In the genomic region with DNA sequence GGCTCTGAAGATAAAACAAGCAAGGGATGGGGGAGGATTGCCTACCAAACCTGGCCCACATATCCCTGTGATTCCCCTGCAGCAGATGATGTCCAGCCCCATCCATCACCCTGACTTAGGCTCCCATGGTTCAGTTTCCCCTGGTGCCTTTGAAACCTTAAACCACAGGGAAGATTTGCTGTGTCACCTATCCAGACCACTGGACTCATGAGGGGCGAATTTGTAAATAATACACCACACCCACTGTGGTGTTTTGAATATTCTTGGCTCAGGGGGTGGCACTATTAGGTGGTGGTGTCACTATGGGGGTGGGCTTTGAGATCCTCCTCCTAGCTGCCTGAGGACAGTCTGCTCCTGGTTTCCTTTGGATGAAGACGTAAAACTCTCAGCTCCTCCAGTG, we compare ENCODE assay signal across 27 mouse cellular contexts.
"Had no signal": no experiment of that assay in that cellular context is flagged by ENCODE, and none has a peak within 500 bp of the region (broad histone marks: within the 10 kb centered on the region; RNA-seq: fewer than 3 reads in every experiment).

No protein-coding gene starts in this region.

- H3K36me3 ChIP-seq: heart, embryonic 13.5 days; heart, embryonic 15.5 days; intestine, embryonic 15.5 days; limb, embryonic 13.5 days; limb, embryonic 15.5 days; liver, embryonic 12.5 days had no signal

- H3K4me1 ChIP-seq: heart, embryonic 13.5 days; heart, embryonic 15.5 days; intestine, embryonic 15.5 days; limb, embryonic 13.5 days; limb, embryonic 15.5 days; liver, embryonic 12.5 days had no signal

- H3K4me2 ChIP-seq: heart, embryonic 11.5 days; heart, embryonic 13.5 days; heart, embryonic 15.5 days; hindbrain, embryonic 14.5 days; intestine, embryonic 15.5 days; limb, embryonic 13.5 days; limb, embryonic 15.5 days; liver, embryonic 12.5 days had no signal

- ATAC-seq: hindbrain, embryonic 16.5 days; inflammation-experienced regulatory T-cells, adult 6 months; intestine, embryonic 15.5 days; intestine, postnatal 0 days; liver, embryonic 12.5 days had no signal

- H3K4me3 ChIP-seq: gastrocnemius, adult 2 months; heart, adult 2 months; heart, embryonic 13.5 days; heart, embryonic 15.5 days; intestine, embryonic 15.5 days; limb, embryonic 13.5 days; limb, embryonic 15.5 days; liver, embryonic 12.5 days had no signal

- H3K27ac ChIP-seq: gastrocnemius, adult 2 months; heart, adult 2 months; heart, embryonic 13.5 days; heart, embryonic 15.5 days; hindbrain, embryonic 14.5 days; intestine, embryonic 15.5 days; limb, embryonic 13.5 days; limb, embryonic 15.5 days; liver, embryonic 12.5 days; liver, embryonic 14.5 days had no signal

- DNase-seq: gastrocnemius, adult 2 months; gastrocnemius, postnatal 10 days; gastrocnemius, postnatal 25 days; heart, adult 11 months; heart, adult 2 months; heart, postnatal 14 days; heart, postnatal 36 days; kidney, adult 18-20 months; kidney, adult 8-10 months; kidney, postnatal 10 days; kidney, postnatal 25 days; kidney, postnatal 4 days; layer of hippocampus, adult 9-11 months; layer of hippocampus, postnatal 36 days; left cerebral cortex, postnatal 4 days had no signal

- H3K27me3 ChIP-seq: heart, embryonic 13.5 days; heart, embryonic 15.5 days; intestine, embryonic 15.5 days; limb, embryonic 13.5 days; limb, embryonic 15.5 days; liver, embryonic 12.5 days had no signal

- H3K9me3 ChIP-seq: heart, embryonic 13.5 days; heart, embryonic 15.5 days; intestine, embryonic 15.5 days; limb, embryonic 15.5 days had no signal

- H3K9ac ChIP-seq: heart, embryonic 13.5 days; heart, embryonic 15.5 days; hindbrain, embryonic 14.5 days; intestine, embryonic 15.5 days; limb, embryonic 13.5 days; limb, embryonic 15.5 days; liver, embryonic 12.5 days; liver, embryonic 14.5 days had no signal
